Mouse (Mus musculus) kidney, adult 8-10 months (tissue): ENCODE data around the gene Eif3c.

Source experiments
- DNase-seq, 2 experiments: peaks; one replicate each; pipeline ENCODE4 v3.0.0; 2022

The Eif3c gene

GRCm38 (mm10) chr7:126545631-126546030, 20.6 kb downstream of the Eif3c start:
- DNase-seq = no peak

- DNase-seq = no peak
These were observed 24.6 kb downstream of the Eif3c start for GRCm38 (mm10) chr7:126541661-126542060.

- DNase-seq = peak in 1 of 2 experiments; percentile 20
These were observed 28.2 kb downstream of the Eif3c start for GRCm38 (mm10) chr7:126537820-126538585.

GRCm38 (mm10) chr7:126536466-126536865, 29.7 kb downstream of the Eif3c start:
- no peak for DNase-seq

GRCm38 (mm10) chr7:126535766-126536165, 30.4 kb downstream of the Eif3c start:
- peak in 1 of 2 experiments; percentile 12 for DNase-seq

GRCm38 (mm10) chr7:126533434-126533833, 32.8 kb downstream of the Eif3c start:
- DNase-seq = no peak

GRCm38 (mm10) chr7:126528166-126528577, 38.0 kb downstream of the Eif3c start:
- DNase-seq = peak in 1 of 2 experiments; percentile 21

- DNase-seq = no peak
These were observed 42.9 kb downstream of the Eif3c start for GRCm38 (mm10) chr7:126523316-126523715.

- no peak for DNase-seq
These were observed 46.7 kb downstream of the Eif3c start for GRCm38 (mm10) chr7:126519513-126519912.

- no peak for DNase-seq
These were observed 47.8 kb downstream of the Eif3c start for GRCm38 (mm10) chr7:126518261-126518941.

- no peak for DNase-seq
These were observed 54.9 kb downstream of the Eif3c start for GRCm38 (mm10) chr7:126511287-126511686.

- no peak for DNase-seq
These were observed 59.0 kb downstream of the Eif3c start for GRCm38 (mm10) chr7:126507126-126507778.

GRCm38 (mm10) chr7:126504913-126505312, 61.3 kb downstream of the Eif3c start:
- no peak for DNase-seq

- DNase-seq = peak; percentile 98 to 99
These were observed 62.8 kb downstream of the Eif3c start, which contains the start of gene Atxn2l for GRCm38 (mm10) chr7:126503273-126503878. Gene Atxn2l, minus strand, starts transcription at chr7:126503437.

- DNase-seq = no peak
These were observed 63.5 kb downstream of the Eif3c start for GRCm38 (mm10) chr7:126502751-126503150.

GRCm38 (mm10) chr7:126502023-126502741, 64.0 kb downstream of the Eif3c start:
- DNase-seq = peak; percentile 90 to 92

- no peak for DNase-seq
These were observed 64.6 kb downstream of the Eif3c start for GRCm38 (mm10) chr7:126501684-126502022.

- DNase-seq = no peak
These were observed 66.8 kb downstream of the Eif3c start for GRCm38 (mm10) chr7:126499416-126499815.

- no peak for DNase-seq
These were observed 68.2 kb downstream of the Eif3c start for GRCm38 (mm10) chr7:126497966-126498365.

GRCm38 (mm10) chr7:126496475-126496874, 69.7 kb downstream of the Eif3c start:
- DNase-seq = no peak
